Mouse (Mus musculus) CD4-positive, CD25-positive, alpha-beta regulatory T cell, adult 4 months (primary cell): ENCODE measurements around the gene Pdpk1. TPM values are rescaled to one million over a fixed set of nuclear protein-coding genes. Genes with fewer than 3 reads are reported as not detected.
"Not testable (repeated sequence)": the region's sequence is repeated elsewhere in the genome, so short reads cannot be mapped to it uniquely, and the experiment has no call there.

Experiments used
- ATAC-seq: one replicate; pipeline ENCODE4 v1.8.0; 2017
- polyA plus RNA-seq, 2 experiments: library from polyadenylated mRNA; unstranded; fragments of 100-300 nt; shearing (Covaris generic); gene quantifications; one replicate each; pipeline ENCODE4 v1.2.1; 2017

Pdpk1 gene
- polyA plus RNA-seq, 2 experiments from 2014 or later = 30.4 to 37.6 TPM

DNA sequence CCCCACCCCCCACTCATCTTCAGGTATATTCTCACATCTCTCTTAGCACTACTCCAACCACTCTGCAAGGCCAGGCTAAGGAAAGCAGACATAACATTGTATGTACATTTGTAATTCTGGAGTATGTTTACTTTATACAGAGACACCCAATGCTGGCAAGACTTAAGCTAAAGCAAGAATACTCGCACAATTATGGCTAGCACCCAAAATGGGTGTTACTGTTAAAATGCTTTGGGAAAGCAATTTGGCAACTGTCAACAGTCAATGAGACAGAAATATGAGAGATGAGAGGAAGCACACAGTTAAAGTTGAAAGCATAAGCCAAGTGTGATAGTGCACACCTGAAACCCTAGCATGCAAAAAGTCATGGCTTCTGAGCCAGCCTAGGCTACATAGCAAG, 39.5 kb downstream of the Pdpk1 start:
- no peak for ATAC-seq

DNA sequence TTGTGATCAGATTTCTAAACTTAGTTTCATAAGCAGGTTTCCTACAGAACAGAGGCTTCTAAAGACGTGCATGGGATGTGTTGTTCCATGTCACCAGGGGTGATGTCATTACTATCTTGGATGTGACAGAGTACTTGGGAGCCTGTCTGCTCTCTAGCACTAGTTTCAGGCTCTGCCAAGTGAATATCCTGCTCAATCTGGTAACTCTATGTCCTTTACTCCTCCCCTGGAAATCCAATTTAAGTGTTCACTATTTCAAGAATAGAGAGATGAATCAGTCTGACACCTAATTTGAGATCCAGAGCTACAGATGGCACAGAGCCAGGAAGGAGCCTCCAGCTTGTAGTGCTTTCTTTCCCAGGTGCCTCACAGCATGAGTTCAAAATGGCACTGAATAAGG, 41.8 kb downstream of the Pdpk1 start:
- ATAC-seq = no peak

DNA sequence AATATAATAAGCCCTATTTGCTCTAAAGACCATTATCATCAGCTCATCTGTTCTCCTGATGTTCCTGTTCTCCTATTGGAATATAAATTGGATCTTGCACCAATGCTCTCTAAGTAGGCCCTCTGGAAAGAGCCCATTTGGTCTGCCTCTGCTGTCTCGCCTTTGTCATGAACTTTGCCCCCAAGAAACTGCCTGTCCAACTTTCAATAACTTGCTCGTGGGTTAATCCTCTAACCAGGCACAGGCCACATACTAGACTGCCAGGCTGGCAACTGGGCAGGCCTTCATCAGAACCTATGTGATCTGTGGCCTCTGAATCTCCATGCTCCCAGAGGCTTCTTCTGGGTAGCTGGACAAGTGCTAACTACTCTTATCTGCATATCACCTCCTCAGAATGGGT, 45.6 kb downstream of the Pdpk1 start:
- ATAC-seq = no peak

DNA sequence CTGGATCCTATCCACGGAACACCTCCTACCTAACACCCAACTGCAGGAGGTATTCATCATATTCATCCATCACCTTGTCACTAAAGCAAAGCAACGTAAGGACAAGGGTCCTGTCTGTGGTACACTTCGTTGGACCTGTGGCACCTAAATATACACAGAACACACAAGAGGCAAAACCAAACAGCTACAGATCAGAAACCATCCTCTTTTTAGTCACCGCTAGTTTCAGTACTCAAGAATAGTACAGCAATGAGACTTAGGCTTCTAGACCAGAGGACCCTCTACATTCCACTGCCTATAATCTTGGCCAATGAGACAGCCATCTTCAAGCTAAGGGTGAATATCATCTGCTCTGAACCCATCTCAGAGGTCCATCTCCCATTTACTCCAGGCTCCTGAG, 52.4 kb downstream of the Pdpk1 start:
- ATAC-seq = no peak

DNA sequence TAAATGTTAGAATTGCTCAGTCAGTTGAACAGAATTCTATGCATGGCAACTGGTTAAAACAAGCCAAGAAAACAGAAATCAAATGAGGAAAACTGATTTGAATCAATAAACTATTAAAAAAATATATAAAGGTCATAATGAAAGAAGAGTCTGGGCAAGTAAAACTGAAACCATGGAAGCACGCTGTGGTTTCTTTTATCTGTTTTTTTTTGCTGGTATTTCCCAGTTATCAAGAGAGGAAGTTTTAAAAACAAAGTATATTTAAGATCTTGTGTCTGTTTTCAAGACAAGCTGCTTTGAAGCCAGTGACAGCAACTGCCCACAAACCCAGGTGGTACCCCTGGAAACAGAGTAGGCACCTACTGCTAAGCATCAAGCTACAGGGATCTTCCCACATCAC, 60.1 kb downstream of the Pdpk1 start:
- no peak for ATAC-seq

DNA sequence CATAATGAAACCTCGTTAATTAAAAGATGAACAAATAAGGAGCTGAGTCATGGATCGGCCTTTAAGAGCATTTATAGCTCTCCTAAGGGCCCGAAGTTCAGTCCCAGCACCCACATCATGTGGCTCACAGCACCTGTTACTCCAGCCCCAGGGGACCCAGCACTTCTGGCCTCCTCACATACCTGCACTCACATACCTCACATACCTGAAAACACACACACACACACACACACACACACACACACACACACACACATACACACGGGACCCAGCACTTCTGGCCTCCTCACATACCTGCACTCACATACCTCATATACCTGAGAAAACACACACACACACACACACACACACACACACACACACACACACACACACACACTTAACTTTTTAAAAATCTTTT, 64.3 kb downstream of the Pdpk1 start:
- ATAC-seq = not testable (repeated sequence)

DNA sequence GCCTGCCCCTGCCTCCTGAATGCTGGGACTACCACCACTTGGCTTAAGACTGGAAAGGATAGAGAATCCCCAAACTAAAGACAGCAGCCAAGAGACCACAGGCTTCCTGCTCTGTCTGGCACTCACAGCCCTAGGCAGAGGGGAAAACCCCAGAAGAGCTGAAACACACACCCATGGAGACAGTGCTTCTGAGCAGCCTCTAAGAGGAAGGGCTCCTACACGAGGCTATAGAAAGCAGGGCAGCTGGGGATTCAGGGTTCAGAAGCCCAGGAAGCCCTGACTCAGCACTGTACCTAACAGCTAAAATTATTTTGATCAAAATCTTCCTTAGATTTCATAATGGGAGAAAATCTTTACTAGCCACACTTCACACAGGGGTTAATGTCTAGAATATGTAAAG, 66.1 kb downstream of the Pdpk1 start:
- peak; percentile 99 for ATAC-seq

DNA sequence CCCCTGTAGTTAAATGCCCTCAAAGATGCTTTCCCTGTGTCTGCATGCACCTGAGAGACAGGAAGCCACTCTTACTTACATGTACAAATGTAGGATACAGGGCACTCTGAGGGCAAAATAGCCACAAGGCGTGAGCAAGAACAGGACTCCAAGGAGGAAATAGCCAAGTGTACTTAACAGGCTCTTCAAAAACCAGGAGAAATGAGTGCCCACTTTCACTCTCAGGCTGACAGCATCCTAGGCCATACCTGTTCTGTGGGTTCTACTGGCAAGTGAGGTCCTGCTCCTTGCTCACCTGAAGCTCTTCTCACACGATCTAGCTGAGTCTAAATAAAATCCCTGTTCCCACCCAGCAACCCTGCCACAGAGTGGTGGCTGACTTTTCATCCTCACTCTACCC, 73.6 kb downstream of the Pdpk1 start:
- ATAC-seq = no peak

DNA sequence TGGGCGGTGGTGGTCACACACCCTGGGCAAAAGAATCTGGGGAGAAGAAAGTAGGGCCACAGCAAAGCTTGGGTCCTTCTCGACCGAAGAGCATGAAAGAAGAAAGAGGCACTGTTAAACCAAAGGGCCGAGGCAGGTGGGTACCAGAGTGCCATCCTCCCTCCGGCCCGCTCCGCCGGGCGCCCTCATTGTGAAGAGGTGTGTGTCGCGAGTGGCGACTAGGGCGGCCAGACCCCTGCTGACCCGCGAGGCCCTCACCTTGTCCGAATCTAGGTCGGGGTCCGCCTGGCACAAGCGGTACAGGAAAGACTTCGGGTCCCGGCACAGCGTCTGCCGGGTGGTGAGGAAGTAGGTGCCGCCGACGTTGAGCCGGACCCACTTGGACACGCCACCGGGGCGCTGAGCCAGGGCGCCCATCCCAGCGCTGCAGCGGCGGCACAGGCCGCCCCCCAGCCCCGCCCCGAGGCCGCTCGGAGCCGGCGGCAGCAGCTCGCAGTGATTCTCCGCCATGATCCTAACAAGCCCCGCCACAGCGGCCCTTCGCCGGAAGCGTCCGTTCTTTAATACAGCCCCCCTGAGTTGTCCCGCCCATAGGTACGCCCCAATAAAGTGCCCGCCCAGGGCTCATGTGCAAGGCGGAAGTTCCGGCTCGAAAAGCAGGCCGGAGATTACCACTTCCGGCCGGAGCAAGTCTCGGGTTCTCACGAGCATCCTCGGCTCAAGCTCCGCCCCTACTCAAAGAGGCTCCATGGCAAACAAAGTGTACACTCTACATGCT, 77.6 kb downstream of the Pdpk1 start, which contains the start of gene Kctd5:
TSS of gene Kctd5 (minus strand) at position 567 of the 778 bp plus-strand sequence.
- peak; percentile 94 for ATAC-seq

DNA sequence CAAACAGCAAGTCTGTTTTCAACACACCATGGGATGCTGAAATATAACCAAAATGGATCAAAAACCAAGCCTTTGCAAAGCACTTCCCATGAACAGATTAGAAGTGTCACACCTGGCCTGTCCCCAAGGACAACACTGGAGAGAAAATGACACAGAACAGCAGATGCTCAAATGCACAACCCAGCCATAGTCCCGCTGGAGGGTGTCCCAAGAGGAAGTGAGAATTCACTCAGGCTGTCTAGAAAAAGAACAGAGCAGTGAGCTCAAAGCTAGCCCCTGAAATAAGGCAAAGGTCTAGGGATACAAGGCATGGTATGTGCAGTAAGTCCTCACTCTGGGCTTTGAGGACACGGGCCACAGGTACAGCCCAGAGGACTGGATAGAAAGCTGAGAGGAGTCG, 81.2 kb downstream of the Pdpk1 start:
- no peak for ATAC-seq

DNA sequence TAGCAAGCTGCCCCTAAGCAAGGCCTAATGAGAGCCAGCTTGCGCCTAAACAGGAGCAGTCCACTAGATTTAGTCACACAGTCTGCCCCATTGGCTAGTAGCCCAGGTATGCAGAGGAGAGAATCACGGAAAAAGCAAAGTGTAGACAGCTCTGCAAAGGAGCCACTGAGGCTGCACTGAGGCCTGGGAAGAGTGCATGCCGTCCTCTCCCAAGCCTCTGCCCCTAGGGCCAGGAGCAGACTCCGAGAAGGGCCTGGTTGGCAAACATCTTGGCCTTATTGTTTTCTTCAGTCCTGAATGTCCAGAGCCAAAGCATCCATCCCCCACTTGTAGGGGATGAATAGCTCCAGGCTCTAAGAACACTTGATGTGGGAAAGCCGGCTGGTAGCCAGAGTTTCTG, 82.5 kb downstream of the Pdpk1 start:
- ATAC-seq = no peak

DNA sequence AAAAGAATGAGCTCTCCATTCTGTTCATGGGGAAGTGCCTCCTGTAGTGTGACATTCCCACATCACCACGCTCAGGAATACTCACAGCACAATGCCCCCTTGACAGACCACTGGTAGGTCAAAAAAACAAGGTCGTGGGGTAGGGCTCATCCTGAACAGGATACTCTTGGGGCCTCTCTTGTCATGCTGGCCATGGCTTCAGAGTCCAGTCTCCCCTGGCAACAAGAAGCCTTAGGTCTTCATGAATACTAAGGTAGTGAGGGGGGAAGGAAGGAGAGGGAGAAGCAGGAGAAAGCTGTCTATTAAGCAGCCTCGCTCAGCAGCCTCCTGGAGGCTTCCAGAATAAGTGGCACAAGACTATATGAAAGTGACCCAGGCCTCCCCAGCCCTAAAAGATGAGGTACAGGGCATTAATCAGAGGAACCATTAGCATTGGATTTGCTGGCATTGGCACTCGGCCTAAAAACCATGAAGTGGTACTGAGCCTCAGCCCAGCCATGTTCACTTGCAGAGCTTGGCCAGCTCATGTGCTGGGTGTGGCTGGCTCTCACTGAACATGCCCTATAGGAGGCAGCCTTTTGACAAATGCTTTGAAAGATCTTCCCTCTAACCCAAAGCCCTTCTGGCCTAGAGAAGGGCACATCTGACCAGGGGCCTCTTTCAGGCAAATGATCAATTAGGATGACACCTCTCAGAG, 88.1 kb downstream of the Pdpk1 start:
- ATAC-seq = no peak

DNA sequence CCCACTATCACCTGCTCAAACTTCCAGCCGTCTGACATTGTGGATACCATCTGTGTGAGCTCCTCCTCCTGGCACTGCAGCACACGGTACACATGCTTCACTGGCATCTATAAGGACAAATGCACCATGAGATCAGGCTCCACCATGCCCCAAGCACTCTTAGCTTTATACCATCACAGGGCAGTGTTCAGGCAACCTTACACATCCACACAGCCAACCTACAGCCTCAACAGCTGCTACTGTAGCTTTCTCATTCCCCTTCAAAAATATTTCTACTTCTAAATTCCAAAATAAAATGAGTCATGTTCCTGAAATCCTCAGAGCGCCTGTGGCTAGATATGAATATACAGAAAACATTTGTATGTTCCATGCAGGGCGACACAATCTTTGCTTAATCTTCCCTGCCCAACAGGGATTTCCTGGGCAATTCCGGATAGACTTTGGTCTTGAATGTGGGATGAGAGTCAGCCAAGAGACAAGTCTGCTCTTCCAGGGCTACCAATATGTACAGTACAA, 92.9 kb downstream of the Pdpk1 start:
- no peak for ATAC-seq

DNA sequence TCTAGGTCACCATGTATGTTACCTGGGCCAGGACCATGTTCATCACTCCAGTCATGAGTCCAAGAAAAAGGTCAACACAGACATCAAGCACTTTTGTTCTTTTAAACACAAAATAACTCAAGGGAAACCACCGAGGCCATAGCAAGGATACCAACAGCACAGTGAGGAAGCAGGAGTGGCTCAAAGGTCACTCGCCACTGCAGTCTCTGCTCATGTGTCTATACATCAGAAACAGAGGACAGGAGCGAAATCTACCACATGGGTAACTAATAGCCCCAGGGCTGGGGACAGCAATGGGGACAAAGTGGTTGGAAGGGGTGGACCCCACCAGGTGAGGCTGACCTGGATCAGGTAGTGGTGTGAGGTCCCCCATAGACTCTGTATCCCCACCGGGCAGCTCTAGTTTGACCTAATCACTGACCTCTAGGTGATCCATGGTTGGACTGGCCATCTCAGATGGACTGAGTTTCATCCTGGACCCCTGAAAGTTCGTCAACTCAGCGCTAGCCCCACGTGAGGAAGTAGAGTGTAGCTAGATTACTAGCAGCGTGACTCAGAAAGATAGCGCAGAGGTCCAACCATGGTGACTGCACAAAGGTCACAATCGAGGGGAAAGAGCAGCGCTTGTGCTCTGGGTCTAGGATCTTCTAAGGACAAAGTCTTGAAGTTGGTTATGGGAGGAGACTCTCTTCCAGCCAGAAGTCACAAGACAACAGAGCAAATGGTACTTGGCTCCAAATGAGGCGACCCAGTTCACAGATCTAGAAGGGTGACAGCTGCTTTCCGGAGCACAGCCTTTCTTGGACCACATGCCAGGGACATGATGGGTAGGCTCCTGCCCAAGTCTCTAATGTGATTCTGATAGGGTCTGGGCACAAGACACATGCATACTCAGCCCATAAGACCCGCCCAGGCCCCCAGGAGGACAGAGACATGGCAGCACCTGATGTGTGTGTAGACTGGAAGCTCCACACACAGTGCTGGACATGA, 93.8 kb downstream of the Pdpk1 start:
- no peak for ATAC-seq

DNA sequence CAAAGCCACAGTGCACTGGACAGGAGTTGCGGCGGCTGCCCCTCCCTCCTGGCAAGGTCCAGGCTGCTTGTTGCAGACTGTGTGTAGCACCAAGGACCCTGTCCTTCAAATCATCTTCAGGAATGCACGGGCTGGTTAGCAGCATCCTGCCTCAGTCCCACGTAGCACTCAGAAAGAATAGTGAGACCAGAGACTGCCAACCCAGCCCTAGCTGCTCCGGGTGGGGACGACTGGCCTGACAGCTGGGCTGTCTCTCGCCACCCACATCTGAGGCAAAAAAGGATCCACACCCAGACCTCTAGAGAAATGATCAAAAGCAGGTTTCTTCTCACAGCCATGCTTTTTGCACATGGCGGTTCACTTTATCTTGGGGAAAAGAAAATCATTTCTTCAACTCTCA, 101.7 kb downstream of the Pdpk1 start:
- no peak for ATAC-seq

DNA sequence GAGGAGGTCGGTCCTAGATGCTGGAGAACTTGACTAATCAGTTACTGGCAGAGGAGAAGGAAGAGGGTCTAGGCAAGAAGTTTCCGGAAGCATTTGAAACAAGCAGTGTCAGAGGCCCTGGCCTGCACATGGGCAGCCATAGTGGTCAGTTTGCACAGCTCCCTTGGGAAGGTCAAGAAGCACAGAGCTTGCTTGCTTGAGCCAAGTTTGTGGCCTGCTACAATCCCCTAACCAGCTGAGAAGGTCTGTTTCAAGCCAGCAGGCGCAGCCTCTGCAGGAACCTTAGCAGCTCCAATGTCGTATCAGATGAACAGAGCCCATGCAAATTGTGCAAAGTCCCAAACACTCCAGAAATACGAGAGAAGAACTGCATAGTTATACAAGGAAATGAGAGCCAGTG, 102.7 kb downstream of the Pdpk1 start:
- no peak for ATAC-seq

DNA sequence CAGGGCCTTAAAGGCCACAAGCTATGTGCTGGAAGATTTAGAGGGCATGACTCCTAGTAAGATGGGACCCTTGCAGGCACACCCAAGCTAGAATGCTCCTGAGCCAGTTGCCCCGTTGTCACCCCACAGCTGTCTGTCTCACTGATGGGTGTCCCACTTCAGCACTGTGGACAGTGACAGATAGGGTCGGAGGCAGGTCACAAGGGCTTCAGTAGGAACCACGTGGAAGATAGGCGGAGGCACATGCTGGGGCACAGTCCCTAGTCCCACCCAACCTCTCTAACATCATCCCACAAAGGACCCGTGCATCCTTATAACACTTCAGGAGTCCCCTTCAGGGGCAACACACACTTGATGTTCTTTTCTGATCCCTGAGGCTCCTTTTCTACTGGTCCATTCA, 104.7 kb downstream of the Pdpk1 start:
- no peak for ATAC-seq

DNA sequence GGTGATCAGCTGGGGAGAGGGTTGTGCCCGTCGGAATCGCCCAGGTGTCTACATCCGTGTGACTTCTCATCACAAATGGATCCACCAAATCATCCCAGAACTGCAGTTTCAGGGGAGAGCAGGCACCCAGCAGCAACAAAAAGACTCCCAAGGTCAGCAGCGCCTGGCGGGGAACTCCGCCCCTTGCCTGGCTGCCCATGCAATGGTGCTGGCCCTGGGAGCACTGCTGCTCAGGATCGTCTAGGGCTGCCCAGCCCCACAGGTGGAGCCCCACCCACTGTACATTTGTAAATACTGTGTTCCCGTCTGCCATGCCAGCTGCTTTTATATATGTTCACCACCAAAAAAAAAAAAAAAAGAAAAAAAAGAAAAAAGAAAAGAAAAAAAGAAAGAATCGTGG, 105.1 kb downstream of the Pdpk1 start:
- no peak for ATAC-seq

DNA sequence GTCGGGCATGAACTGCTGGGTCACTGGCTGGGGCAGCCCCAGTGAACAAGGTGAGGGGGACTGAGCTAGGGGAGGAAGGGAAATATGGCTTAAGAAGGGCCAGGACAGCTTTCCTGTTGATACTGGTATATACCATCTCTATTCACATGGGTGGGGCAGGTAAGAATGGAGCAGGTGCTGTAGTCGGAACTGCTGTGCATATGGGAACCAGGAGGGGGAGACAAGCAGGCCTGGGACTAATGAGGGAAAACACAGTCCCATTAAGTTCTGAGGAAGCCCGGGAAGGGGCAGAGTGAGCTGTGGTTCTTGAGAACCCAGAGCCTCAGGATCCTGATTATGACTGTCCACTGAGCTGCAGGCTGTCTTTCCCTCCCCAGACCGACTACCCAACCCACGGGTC, 106.2 kb downstream of the Pdpk1 start:
- no peak for ATAC-seq

DNA sequence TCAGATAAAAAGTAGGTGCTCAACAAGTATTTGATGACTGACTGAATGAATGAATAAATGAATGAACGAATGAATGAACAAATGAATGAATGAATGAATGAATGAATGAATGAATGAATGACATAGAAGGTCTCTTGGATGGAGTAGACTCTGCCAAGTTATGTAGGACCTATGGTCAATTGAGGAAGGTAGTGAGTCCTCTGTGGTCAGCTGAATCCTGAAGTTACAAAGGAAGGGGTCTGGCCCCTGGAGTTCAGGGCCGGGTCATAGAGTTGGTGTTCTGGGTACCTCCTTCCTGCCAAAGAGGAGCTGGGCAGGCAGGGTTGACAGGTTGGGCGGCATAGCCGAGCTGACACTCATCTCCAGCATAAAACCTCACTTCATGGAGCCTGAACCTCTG, 112.9 kb downstream of the Pdpk1 start, which contains the start of gene Prss27:
TSS of gene Prss27 (plus strand) at position 301 of the 400 bp plus-strand sequence.
- ATAC-seq = no peak

DNA sequence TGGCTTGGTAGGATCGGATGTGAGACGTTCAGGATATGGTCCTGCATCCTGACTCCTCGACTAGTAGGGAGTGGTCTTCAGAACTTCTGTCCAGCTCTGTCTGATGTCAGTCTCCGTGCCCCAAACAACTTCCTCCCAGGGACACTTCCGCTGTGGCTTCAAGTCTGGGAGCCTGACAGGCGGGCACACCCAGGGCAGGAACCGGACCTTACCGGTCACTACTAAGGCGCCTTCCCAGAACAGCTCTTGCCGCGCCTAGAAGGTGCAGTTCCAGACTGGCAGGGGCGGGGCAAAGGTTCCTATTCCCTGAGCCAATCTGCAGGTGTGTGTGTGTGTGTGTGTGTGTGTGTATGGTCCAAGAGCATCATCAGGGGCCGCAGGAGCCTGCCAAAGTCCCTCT, 113.4 kb downstream of the Pdpk1 start:
- ATAC-seq = no peak

DNA sequence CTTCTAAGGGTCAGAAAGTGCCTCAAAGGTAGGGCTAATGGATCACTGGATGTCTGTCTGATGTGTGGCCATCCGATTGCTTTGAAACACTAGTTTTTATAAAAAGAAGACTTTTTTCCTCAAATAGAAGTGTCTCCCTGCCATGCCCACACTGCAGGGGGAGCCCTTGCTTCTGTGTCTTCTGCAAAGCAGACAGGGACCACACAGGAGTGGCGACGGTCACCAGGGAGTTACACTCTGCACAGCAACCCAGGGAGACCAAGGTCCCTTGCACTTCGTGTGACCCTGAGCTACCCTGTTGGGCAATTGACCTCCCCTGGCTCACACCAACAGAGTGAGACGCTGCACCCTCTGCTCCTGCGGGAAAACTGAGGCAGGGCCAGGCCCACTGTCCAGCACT, 113.8 kb downstream of the Pdpk1 start:
- ATAC-seq = no peak

DNA sequence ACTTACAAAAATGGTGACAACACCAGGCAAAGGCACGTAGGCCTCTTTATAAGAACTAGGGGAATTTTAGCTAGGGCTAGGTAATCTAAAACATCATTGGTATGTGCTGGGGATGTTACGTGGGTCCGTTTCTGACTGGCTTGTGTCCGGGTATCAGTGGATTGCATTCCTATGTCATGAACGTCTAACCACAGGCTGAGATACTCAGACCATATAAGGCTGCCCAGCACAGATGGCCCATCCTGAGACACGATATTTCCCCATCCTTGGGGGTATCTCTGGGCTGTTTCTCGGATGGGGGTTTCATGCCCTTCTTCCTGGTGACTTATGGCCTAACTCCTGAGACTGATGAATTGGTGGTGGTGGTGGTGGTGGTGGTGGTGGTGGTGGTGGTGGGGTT, 115.6 kb downstream of the Pdpk1 start:
- no peak for ATAC-seq
